Mouse (Mus musculus) midbrain, embryonic 14.5 days (tissue): ENCODE data around the gene Galnt2. TPM values are rescaled to one million over a fixed set of nuclear protein-coding genes. Genes with fewer than 3 reads are reported as not detected.

Experiments used
- ATAC-seq: fragments of 200-750 bp; cut with Nextera tagmentation; 2 replicates; pipeline ENCODE4 v1.8.0; 2017; ENCODE audit warnings: moderate number of reproducible peaks, moderate library complexity; ENCODE audit not compliant: low FRiP score, low TSS enrichment
- DNase-seq: peaks from one replicate; pipeline ENCODE4 v3.0.0-alpha.2; 2015
- H3K27ac ChIP-seq: fragments of 300-500 bp; sonication (generic); replicated peaks from 2 replicates; pipeline ENCODE4 v1.5.1; 2014; ENCODE audit warnings: mild to moderate bottlenecking, low read depth, low read length, moderate library complexity
- H3K27me3 ChIP-seq: fragments of 300-500 bp; sonication (generic); 2 replicates; pipeline ENCODE4 v1.6.1; 2014; ENCODE audit warnings: low read length, control low read depth, mixed read lengths; ENCODE audit not compliant: control insufficient read depth, insufficient read depth
- H3K36me3 ChIP-seq: fragments of 300-500 bp; sonication (generic); 2 replicates; pipeline ENCODE4 v1.6.1; 2014; ENCODE audit warnings: low read length, control low read depth; ENCODE audit not compliant: control insufficient read depth, insufficient read depth
- H3K4me1 ChIP-seq: fragments of 300-500 bp; sonication (generic); 2 replicates; pipeline ENCODE4 v1.6.1; 2014; ENCODE audit warnings: mild to moderate bottlenecking, antibody characterized with exemption, low read length, control low read depth; ENCODE audit not compliant: control insufficient read depth, insufficient read depth
- H3K4me2 ChIP-seq: fragments of 300-500 bp; sonication (generic); 2 replicates; pipeline ENCODE4 v1.6.1; 2014; ENCODE audit warnings: mild to moderate bottlenecking, low read length, moderate library complexity
- H3K4me3 ChIP-seq: fragments of 300-500 bp; sonication (generic); replicated peaks from 2 replicates; pipeline ENCODE4 v1.5.1; 2014; ENCODE audit warnings: low read depth, low read length
- H3K9ac ChIP-seq: fragments of 300-500 bp; sonication (generic); replicated peaks from 2 replicates; pipeline ENCODE4 v1.6.1; 2014; ENCODE audit warnings: mild to moderate bottlenecking, low read length, moderate library complexity
- H3K9me3 ChIP-seq: fragments of 300-500 bp; sonication (generic); 2 replicates; pipeline ENCODE4 v1.6.1; 2016; ENCODE audit warnings: low read length, control low read depth, mixed read lengths; ENCODE audit not compliant: control insufficient read depth
- WGBS: fragments of 180-500 bp; shearing (Covaris S2); extraction: QIAGEN DNeasy Blood & Tissue Kit; methylation state at CpG from one replicate; pipeline ENCODE4 v1.1.7; 2014; 5-methylcytosine and 5-hydroxymethylcytosine counted together
- polyA plus RNA-seq: library from polyadenylated mRNA; unstranded; fragments of >200 nt; fragmentation: Nextera tagmentation; extraction: Ambion mirVana; gene quantifications from 2 replicates; pipeline ENCODE4 v1.2.1, GENCODE M21; 2014

Gene Galnt2
- polyA plus RNA-seq, 1 experiment from 2014 or later = 70.1 TPM

- no peak overlapping the region for H3K4me3 ChIP-seq
- no peak for ATAC-seq
- 90% methylated on average over 6 of the region's 6 CpGs for WGBS
- H3K4me2 ChIP-seq = no peak overlapping the region
- H3K9ac ChIP-seq = no peak overlapping the region
- no peaks in the 10 kb centered on the region for H3K27me3 ChIP-seq
- H3K9me3 ChIP-seq = no peaks in the 10 kb centered on the region
- no peak for DNase-seq
- H3K4me1 ChIP-seq = peaks cover 22% of the 10 kb centered on the region
- no peak overlapping the region for H3K27ac ChIP-seq
- H3K36me3 ChIP-seq = no peaks in the 10 kb centered on the region; the same call in 1 of the 2 replicates
Observed at GRCm38 (mm10) chr8:124242208-124242607, 11.0 kb downstream of the Galnt2 start.

- WGBS = 99% methylated on average over 5 of the region's 5 CpGs
- ATAC-seq (no peak), DNase-seq (no peak)
- H3K4me2 ChIP-seq = no peak overlapping the region
- H3K27me3 ChIP-seq = no peaks in the 10 kb centered on the region
- H3K27ac ChIP-seq = no peak overlapping the region
- no peaks in the 10 kb centered on the region for H3K9me3 ChIP-seq
- peaks cover 22% of the 10 kb centered on the region for H3K4me1 ChIP-seq
- no peaks in the 10 kb centered on the region; the same call in 1 of the 2 replicates for H3K36me3 ChIP-seq
- no peak overlapping the region for H3K9ac ChIP-seq
- no peak overlapping the region for H3K4me3 ChIP-seq
Observed at GRCm38 (mm10) chr8:124242913-124243312, 11.7 kb downstream of the Galnt2 start.

- no peak for DNase-seq
- WGBS = 90% methylated on average over 6 of the region's 6 CpGs
Observed at GRCm38 (mm10) chr8:124247581-124247980, 16.4 kb downstream of the Galnt2 start.

GRCm38 (mm10) chr8:124248688-124249087 is 17.5 kb downstream of the Galnt2 start:
- Histone ChIP-seq H3K9ac (no peak overlapping the region), H3K27me3 (no peaks in the 10 kb centered on the region), H3K4me3 (no peak overlapping the region), H3K36me3 (no peaks in the 10 kb centered on the region; the same call in 1 of the 2 replicates), H3K9me3 (no peaks in the 10 kb centered on the region), H3K4me2 (no peak overlapping the region), H3K27ac (no peak overlapping the region), H3K4me1 (0 out of 2 replicates have a peak, but pooled peaks cover 13% of the 10 kb centered on the region)
- ATAC-seq = no peak
- WGBS = 99% methylated on average over 6 of the region's 6 CpGs
- DNase-seq = no peak

More at GRCm38 (mm10) chr8:124247581-124247980, 16.4 kb downstream of the Galnt2 start:
- Histone ChIP-seq H3K9ac (no peak overlapping the region), H3K4me2 (no peak overlapping the region), H3K9me3 (no peaks in the 10 kb centered on the region), H3K27me3 (no peaks in the 10 kb centered on the region), H3K36me3 (no peaks in the 10 kb centered on the region; the same call in 1 of the 2 replicates), H3K27ac (no peak overlapping the region), H3K4me3 (no peak overlapping the region), H3K4me1 (0 out of 2 replicates have a peak, but pooled peaks cover 13% of the 10 kb centered on the region)
- ATAC-seq = no peak

GRCm38 (mm10) chr8:124250255-124250654 is 19.1 kb downstream of the Galnt2 start:
- Histone ChIP-seq H3K4me1 (0 out of 2 replicates have a peak, but pooled peaks cover 13% of the 10 kb centered on the region), H3K27ac (no peak overlapping the region), H3K4me2 (no peak overlapping the region), H3K4me3 (no peak overlapping the region), H3K9me3 (no peaks in the 10 kb centered on the region), H3K9ac (no peak overlapping the region), H3K36me3 (no peaks in the 10 kb centered on the region), H3K27me3 (no peaks in the 10 kb centered on the region)
- ATAC-seq (no peak), DNase-seq (no peak)
- WGBS = 55% methylated on average over 3 of the region's 3 CpGs

GRCm38 (mm10) chr8:124250785-124251184 is 19.6 kb downstream of the Galnt2 start:
- no peaks in the 10 kb centered on the region for H3K36me3 ChIP-seq
- H3K27ac ChIP-seq = no peak overlapping the region
- H3K9me3 ChIP-seq = no peaks in the 10 kb centered on the region
- ATAC-seq (no peak), DNase-seq (no peak)
- no peak overlapping the region for H3K4me2 ChIP-seq
- H3K4me1 ChIP-seq = 0 out of 2 replicates have a peak, but pooled peaks cover 13% of the 10 kb centered on the region
- WGBS = 39% methylated on average over 4 of the region's 4 CpGs
- no peak overlapping the region for H3K4me3 ChIP-seq
- H3K27me3 ChIP-seq = no peaks in the 10 kb centered on the region
- H3K9ac ChIP-seq = no peak overlapping the region

- Histone ChIP-seq H3K4me2 (no peak overlapping the region), H3K4me1 (peaks cover 27% of the 10 kb centered on the region), H3K4me3 (no peak overlapping the region), H3K9ac (no peak overlapping the region), H3K27ac (no peak overlapping the region), H3K36me3 (no peaks in the 10 kb centered on the region), H3K27me3 (no peaks in the 10 kb centered on the region), H3K9me3 (no peaks in the 10 kb centered on the region)
- WGBS = 94% methylated on average over 5 of the region's 5 CpGs
- ATAC-seq = no peak
- DNase-seq = no peak
Observed at GRCm38 (mm10) chr8:124252533-124252950, 21.4 kb downstream of the Galnt2 start.

GRCm38 (mm10) chr8:124253939-124254338 is 22.7 kb downstream of the Galnt2 start:
- no peak for DNase-seq
- Histone ChIP-seq H3K4me3 (no peak overlapping the region), H3K27ac (no peak overlapping the region), H3K36me3 (no peaks in the 10 kb centered on the region), H3K9me3 (no peaks in the 10 kb centered on the region), H3K9ac (no peak overlapping the region), H3K4me2 (no peak overlapping the region), H3K27me3 (no peaks in the 10 kb centered on the region), H3K4me1 (peaks cover 31% of the 10 kb centered on the region)
- ATAC-seq = no peak
- WGBS = 91% methylated on average over 6 of the region's 6 CpGs

GRCm38 (mm10) chr8:124256841-124257240 is 25.6 kb downstream of the Galnt2 start:
- Histone ChIP-seq H3K27ac (peak overlapping the region; percentile 69), H3K9ac (no peak overlapping the region), H3K27me3 (no peaks in the 10 kb centered on the region), H3K9me3 (no peaks in the 10 kb centered on the region), H3K4me1 (peaks cover 34% of the 10 kb centered on the region), H3K4me3 (no peak overlapping the region), H3K4me2 (no peak overlapping the region), H3K36me3 (no peaks in the 10 kb centered on the region)
- ATAC-seq = 0 out of 2 replicates have a peak, but pooled peaks have one; percentile 31
- DNase-seq = no peak
- WGBS = 63% methylated on average over 9 of the region's 9 CpGs
